Mouse (Mus musculus): Measurements from ENCODE around the gene Inhbb. TPM values are rescaled to one million over a fixed set of nuclear protein-coding genes. Genes with fewer than 3 reads are reported as not detected.

Gene Inhbb
- polyA plus RNA-seq, 1 experiment from 2014 or later, result 0.47 TPM

DNA sequence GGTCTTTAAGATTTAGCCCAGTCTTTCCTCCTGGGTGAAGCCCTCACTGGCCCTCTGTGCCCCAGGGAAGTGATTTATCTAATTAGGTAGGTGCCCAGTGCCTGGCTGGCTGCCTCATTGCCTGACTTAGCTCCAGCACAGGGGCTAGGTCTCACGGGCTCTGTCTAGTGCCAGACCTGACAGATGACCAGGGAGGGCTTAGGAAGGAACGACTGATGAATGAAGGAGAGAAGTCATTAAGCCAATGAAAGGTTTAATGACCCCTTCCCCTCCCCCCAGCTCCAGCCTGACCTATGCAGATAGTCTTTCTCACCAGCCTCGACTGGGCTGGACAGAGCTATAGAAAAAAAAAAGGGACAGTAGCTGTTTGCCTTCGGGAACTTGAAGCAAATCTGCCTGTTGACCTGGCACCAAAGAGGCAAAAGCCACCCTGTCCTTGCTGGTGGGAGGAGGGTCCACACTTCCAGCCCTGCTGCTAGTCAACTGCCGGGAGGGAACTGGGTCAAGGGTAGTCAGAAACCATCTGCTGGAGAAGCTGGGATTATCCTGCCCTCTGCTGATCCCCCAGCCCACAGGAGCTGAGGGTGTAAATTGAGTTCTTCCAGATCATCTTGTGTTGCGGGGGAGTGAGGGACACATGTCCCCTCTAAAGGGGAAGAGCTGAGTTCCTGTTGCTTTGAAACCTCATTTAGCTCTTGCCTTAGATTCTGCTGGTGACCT lies 2.3 kb upstream of the Inhbb start:
- H3K9me3 ChIP-seq (ENCODE audit: control insufficient read depth, low read length), result no peaks in the 10 kb centered on the region
- WGBS, result 23% methylated on average over 6 of the region's 6 CpGs
- ATAC-seq (ENCODE audit: insufficient number of reproducible peaks, insufficient read depth, low FRiP score, low read depth), result no peak
- H3K4me3 ChIP-seq (ENCODE audit: control insufficient read depth in 1 of 2, insufficient read depth in 1 of 2, low read depth in 1 of 2, low read length in 2 of 2), result no peak overlapping the region
- H3K4me1 ChIP-seq (ENCODE audit: control insufficient read depth in 2 of 2, insufficient read depth in 2 of 2, low read length in 2 of 2), result peaks cover 7 to 17% of the 10 kb centered on the region in 2 experiments; a peak in 2 of 4 replicates
- H3K27ac ChIP-seq (replicated peaks in 1 of 2; ENCODE audit: control insufficient read depth in 1 of 2, insufficient read depth in 1 of 2, low read depth in 2 of 2, low read length in 2 of 2), result no peak overlapping the region
- no peaks in the 10 kb centered on the region for H3K36me3 ChIP-seq (ENCODE audit: control insufficient read depth, insufficient read depth, low read length)
- H3K9ac ChIP-seq (ENCODE audit: low read length), result no peak overlapping the region
- no peak overlapping the region for H3K4me2 ChIP-seq (ENCODE audit: low read length)
- peaks cover 43% of the 10 kb centered on the region for H3K27me3 ChIP-seq (ENCODE audit: control insufficient read depth, insufficient read depth, low read length)

DNA sequence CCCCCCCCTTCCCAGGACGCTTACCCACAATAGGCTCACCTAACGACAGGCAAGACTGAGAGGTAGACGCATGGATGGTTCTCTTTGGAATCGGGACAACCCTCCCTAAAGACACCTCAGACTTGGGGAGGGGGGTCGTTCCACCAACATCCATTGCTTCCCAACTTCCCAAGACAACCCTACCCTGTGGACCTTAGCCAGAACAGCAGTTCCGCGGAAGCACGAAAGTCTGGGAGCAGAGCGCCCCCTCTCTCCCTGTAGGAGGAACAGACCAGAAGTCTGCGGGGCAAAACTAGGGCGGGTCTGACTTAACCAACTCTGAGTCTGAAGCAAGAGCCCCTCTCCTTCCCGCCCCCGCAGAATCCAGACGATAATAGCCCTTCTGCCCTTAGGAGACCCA lies 1.5 kb upstream of the Inhbb start:
- H3K4me2 ChIP-seq (ENCODE audit: low read length), result no peak overlapping the region
- no peak for ATAC-seq (ENCODE audit: insufficient number of reproducible peaks, insufficient read depth, low FRiP score, low read depth)

DNA sequence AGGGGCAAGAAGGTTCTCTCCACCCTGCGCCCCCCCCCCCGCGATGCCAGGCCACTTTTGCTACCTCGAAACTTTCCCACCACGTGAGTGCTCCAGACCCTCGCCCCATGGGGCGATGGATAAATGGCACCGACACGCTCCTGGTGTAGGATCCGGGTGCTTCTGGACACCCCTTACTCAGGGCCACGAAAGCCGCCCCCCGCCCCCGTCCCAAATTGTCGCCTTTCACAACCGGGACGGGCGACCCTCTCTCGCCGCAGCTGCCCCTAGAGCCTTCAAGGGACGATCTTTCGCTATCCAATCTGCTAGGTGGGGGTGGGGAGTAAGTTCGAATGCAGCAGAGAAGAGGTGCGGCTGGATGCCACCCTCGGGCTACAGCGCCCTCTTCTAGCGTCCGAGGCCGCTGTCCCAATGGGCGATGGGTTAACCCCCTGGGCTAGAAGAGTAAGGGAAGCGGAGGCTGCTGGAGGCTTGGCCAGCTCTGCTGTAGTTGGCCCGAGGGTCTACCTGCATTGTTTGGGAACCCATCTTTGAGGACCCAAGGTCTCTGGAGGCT lies 490 bp upstream of the Inhbb start:
- Histone ChIP-seq H3K4me1 (ENCODE audit: control insufficient read depth in 2 of 2, insufficient read depth in 2 of 2, low read length in 2 of 2) (peaks cover 9 to 17% of the 10 kb centered on the region in 2 experiments; a peak in 2 of 4 replicates), H3K4me2 (ENCODE audit: low read length) (peak overlapping the region; percentile 93), H3K27ac (replicated peaks in 1 of 2; ENCODE audit: control insufficient read depth in 1 of 2, insufficient read depth in 1 of 2, low read depth in 2 of 2, low read length in 2 of 2) (no peak overlapping the region), H3K9ac (ENCODE audit: low read length) (peak overlapping the region; percentile 68), H3K9me3 (ENCODE audit: control insufficient read depth, low read length) (no peaks in the 10 kb centered on the region), H3K36me3 (ENCODE audit: control insufficient read depth, insufficient read depth, low read length) (no peaks in the 10 kb centered on the region), H3K4me3 (ENCODE audit: control insufficient read depth in 1 of 2, insufficient read depth in 1 of 2, low read depth in 1 of 2, low read length in 2 of 2) (peak overlapping the region; percentile 60 to 74), H3K27me3 (ENCODE audit: control insufficient read depth, insufficient read depth, low read length) (peaks cover 60% of the 10 kb centered on the region)
- WGBS, result under 1% methylated on average over 31 of the region's 32 CpGs
- ATAC-seq (ENCODE audit: insufficient number of reproducible peaks, insufficient read depth, low FRiP score, low read depth), result no peak

More for the DNA sequence above, 1.5 kb upstream of the Inhbb start:
- H3K4me3 ChIP-seq (ENCODE audit: control insufficient read depth in 1 of 2, insufficient read depth in 1 of 2, low read depth in 1 of 2, low read length in 2 of 2), result no peak overlapping the region
- peaks cover 50% of the 10 kb centered on the region for H3K27me3 ChIP-seq (ENCODE audit: control insufficient read depth, insufficient read depth, low read length)
- 4% methylated on average over 14 of the region's 14 CpGs for WGBS
- H3K4me1 ChIP-seq (ENCODE audit: control insufficient read depth in 2 of 2, insufficient read depth in 2 of 2, low read length in 2 of 2), result peaks cover 9 to 17% of the 10 kb centered on the region in 2 experiments; a peak in 2 of 4 replicates
- no peaks in the 10 kb centered on the region for H3K36me3 ChIP-seq (ENCODE audit: control insufficient read depth, insufficient read depth, low read length)
- no peaks in the 10 kb centered on the region for H3K9me3 ChIP-seq (ENCODE audit: control insufficient read depth, low read length)
- no peak overlapping the region for H3K27ac ChIP-seq (replicated peaks in 1 of 2; ENCODE audit: control insufficient read depth in 1 of 2, insufficient read depth in 1 of 2, low read depth in 2 of 2, low read length in 2 of 2)
- no peak overlapping the region for H3K9ac ChIP-seq (ENCODE audit: low read length)

DNA sequence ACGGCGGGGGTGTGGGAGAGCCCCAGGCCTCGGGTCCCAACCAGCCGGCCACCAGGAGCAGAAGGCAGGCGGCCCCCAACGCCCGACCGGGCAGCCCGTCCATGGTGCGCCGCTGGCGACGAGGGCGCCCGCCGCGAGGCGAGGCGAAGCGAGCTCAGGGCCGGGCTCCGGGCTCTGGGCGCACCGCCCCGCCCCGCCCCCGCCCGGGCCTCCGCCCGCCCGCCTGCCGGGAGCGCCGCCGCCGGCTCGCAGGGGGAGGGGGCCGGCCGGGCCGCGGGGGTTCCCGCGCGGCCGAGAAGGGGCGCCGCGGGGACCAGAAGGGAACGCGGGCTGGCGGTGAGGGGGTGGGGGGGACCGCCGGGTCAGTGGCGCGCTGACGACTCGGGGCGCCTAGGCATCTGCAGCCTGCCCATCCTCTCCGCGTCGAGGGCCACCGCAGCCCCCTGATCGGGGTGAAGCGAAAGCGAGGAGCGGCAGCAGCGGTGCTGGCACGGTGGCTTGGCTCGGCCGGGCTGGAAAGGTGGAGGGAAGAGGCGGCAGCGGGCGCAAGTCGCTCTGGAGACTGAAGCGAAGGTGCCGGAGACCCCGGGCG lies 968 bp downstream of the Inhbb start:
- Histone ChIP-seq H3K27ac (replicated peaks in 1 of 2; ENCODE audit: control insufficient read depth in 1 of 2, insufficient read depth in 1 of 2, low read depth in 2 of 2, low read length in 2 of 2) (no peak overlapping the region), H3K4me2 (ENCODE audit: low read length) (peak overlapping the region; percentile 93), H3K9me3 (ENCODE audit: control insufficient read depth, low read length) (no peaks in the 10 kb centered on the region), H3K4me1 (ENCODE audit: control insufficient read depth in 2 of 2, insufficient read depth in 2 of 2, low read length in 2 of 2) (peaks cover 9 to 17% of the 10 kb centered on the region in 2 experiments; a peak in 2 of 4 replicates), H3K27me3 (ENCODE audit: control insufficient read depth, insufficient read depth, low read length) (peaks cover 68% of the 10 kb centered on the region), H3K9ac (ENCODE audit: low read length) (peak overlapping the region; percentile 68), H3K4me3 (ENCODE audit: control insufficient read depth in 1 of 2, insufficient read depth in 1 of 2, low read depth in 1 of 2, low read length in 2 of 2) (peak overlapping the region; percentile 60 to 74), H3K36me3 (ENCODE audit: control insufficient read depth, insufficient read depth, low read length) (no peaks in the 10 kb centered on the region)
- ATAC-seq (ENCODE audit: insufficient number of reproducible peaks, insufficient read depth, low FRiP score, low read depth), result no peak
- WGBS, result under 1% methylated on average over 42 of the region's 78 CpGs

- no peaks in the 10 kb centered on the region for H3K36me3 ChIP-seq (ENCODE audit: control insufficient read depth, insufficient read depth, low read length)
- peaks cover 67% of the 10 kb centered on the region for H3K27me3 ChIP-seq (ENCODE audit: control insufficient read depth, insufficient read depth, low read length)
- no peak for ATAC-seq (ENCODE audit: insufficient number of reproducible peaks, insufficient read depth, low FRiP score, low read depth)
- H3K4me2 ChIP-seq (ENCODE audit: low read length), result peak overlapping the region; percentile 93
- H3K27ac ChIP-seq (replicated peaks in 1 of 2; ENCODE audit: control insufficient read depth in 1 of 2, insufficient read depth in 1 of 2, low read depth in 2 of 2, low read length in 2 of 2), result no peak overlapping the region
- WGBS, result 2% methylated on average over 66 of the region's 76 CpGs
- peak overlapping the region; percentile 68; the same call in 1 of the 2 replicates for H3K9ac ChIP-seq (ENCODE audit: low read length)
- H3K9me3 ChIP-seq (ENCODE audit: control insufficient read depth, low read length), result no peaks in the 10 kb centered on the region
- peak overlapping the region; percentile 60 to 74 for H3K4me3 ChIP-seq (ENCODE audit: control insufficient read depth in 1 of 2, insufficient read depth in 1 of 2, low read depth in 1 of 2, low read length in 2 of 2)
- peaks cover 9 to 17% of the 10 kb centered on the region in 2 experiments; a peak in 2 of 4 replicates for H3K4me1 ChIP-seq (ENCODE audit: control insufficient read depth in 2 of 2, insufficient read depth in 2 of 2, low read length in 2 of 2)
Observed at GRCm38 (mm10) chr1:119420189-119420983, 1.7 kb downstream of the Inhbb start.

DNA sequence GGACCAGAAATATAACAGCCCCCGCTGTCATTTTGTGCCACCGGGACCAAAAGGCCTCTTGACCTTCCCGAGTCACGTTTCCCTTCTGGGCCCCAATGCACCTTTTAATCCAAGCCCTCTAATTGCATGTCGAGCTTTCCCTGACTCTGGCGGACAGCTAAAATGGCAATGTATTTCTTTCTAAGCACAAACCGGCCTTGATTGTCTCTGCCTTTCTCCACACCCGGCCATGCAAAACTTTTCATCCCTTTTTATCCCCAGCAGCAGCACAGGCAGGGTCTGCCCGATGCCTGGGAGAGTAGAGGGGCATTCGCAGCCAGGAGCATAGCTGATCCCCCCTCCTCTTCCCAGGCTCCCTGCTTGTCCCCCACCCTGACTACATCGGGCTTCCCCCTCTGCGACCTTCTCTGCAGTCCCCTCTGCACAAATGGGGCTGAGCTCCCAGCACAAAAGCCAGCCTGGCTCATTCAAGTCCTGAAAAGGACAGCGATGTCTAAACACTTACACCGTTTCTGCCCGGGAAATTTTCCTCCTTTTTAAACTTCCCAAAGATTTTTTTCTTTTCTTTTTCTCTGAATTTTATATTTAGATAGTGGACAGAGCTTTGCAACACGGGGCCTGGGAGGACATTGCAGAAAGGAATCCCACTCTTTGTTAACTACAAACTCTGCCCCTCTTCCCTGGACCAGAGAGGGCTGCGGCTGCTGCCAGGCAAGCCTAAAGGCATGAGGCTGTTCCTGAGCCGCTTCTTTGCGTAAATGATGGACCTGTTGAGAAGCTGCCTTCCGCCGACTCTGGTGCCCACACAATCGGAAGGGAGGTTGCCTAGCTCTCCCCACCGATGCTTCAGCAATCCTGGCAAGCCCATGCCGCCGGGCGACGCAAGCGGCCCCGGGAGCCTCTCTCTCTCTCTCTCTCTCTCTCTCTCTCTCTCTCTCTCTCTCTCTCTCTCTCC lies 2.6 kb downstream of the Inhbb start:
- no peak overlapping the region for H3K9ac ChIP-seq (ENCODE audit: low read length)
- no peaks in the 10 kb centered on the region for H3K36me3 ChIP-seq (ENCODE audit: control insufficient read depth, insufficient read depth, low read length)
- H3K4me2 ChIP-seq (ENCODE audit: low read length), result peak overlapping the region; percentile 93
- peak overlapping the region; percentile 60 to 74 for H3K4me3 ChIP-seq (ENCODE audit: control insufficient read depth in 1 of 2, insufficient read depth in 1 of 2, low read depth in 1 of 2, low read length in 2 of 2)
- ATAC-seq (ENCODE audit: insufficient number of reproducible peaks, insufficient read depth, low FRiP score, low read depth), result no peak
- peaks cover 9 to 17% of the 10 kb centered on the region in 2 experiments; a peak in 2 of 4 replicates for H3K4me1 ChIP-seq (ENCODE audit: control insufficient read depth in 2 of 2, insufficient read depth in 2 of 2, low read length in 2 of 2)
- H3K9me3 ChIP-seq (ENCODE audit: control insufficient read depth, low read length), result no peaks in the 10 kb centered on the region
- H3K27me3 ChIP-seq (ENCODE audit: control insufficient read depth, insufficient read depth, low read length), result peaks cover 61% of the 10 kb centered on the region
- no peak overlapping the region for H3K27ac ChIP-seq (replicated peaks in 1 of 2; ENCODE audit: control insufficient read depth in 1 of 2, insufficient read depth in 1 of 2, low read depth in 2 of 2, low read length in 2 of 2)
- WGBS, result 6% methylated on average over 29 of the region's 29 CpGs

Data from heart, embryonic 14.5 days (tissue).